9 mouse cellular contexts compared by ENCODE assay signal in genomic region chr5:140292152-140292551, GRCm38 (mm10). TPM values are rescaled to one million over a fixed set of nuclear protein-coding genes. Genes with fewer than 3 reads are reported as not detected.
A peak's percentile ranks its signal among the peaks of the same experiment; 100 is the strongest.
DNase-seq lines count a peak whose midpoint lies in the region; ATAC-seq and TF ChIP-seq lines count a peak whose summit lies in the region.
"Had no signal": no experiment of that assay in that cellular context is flagged by ENCODE, and none has a peak within 500 bp of the region (broad histone marks: within the 10 kb centered on the region; RNA-seq: fewer than 3 reads in every experiment).

No protein-coding gene starts in this region.

- WGBS in heart, embryonic 11.5 days (ENCODE audit: insufficient replicate concordance) = 92% methylated on average over 1 of the region's 1 CpGs
- WGBS in embryonic facial prominence, embryonic 11.5 days = 91% methylated on average over 1 of the region's 1 CpGs
- 83% methylated on average over 1 of the region's 1 CpGs for WGBS in hindbrain, embryonic 10.5 days
- WGBS in midbrain, embryonic 11.5 days = 90% methylated on average over 1 of the region's 1 CpGs
- 97% methylated on average over 1 of the region's 1 CpGs for WGBS in small intestine, adult 2 months

- no peak for TF ChIP-seq POLR2A in small intestine, adult 2 months (IDR thresholded peaks at IDR 0.05; ENCODE audit: low read depth, low read length)

- no peak overlapping the region for H3K4me2 ChIP-seq in heart, embryonic 11.5 days
- H3K4me2 ChIP-seq in embryonic facial prominence, embryonic 11.5 days (ENCODE audit: low read depth, low read length) = no peak overlapping the region
- no peak overlapping the region for H3K4me2 ChIP-seq in midbrain, embryonic 11.5 days

- peak; percentile 58; the same call in 1 of the 2 replicates for TF ChIP-seq CTCF in small intestine, adult 2 months (IDR thresholded peaks at IDR 0.05; ENCODE audit: extremely low read depth, insufficient read length, insufficient replicate concordance, low read depth, low read length)

- ATAC-seq in heart, embryonic 11.5 days (replicated peaks; ENCODE audit: insufficient number of reproducible peaks, low FRiP score, low TSS enrichment) = no peak
- ATAC-seq in embryonic facial prominence, embryonic 11.5 days (replicated peaks; ENCODE audit: insufficient number of reproducible peaks, low FRiP score, low TSS enrichment, low read depth) = no peak
- ATAC-seq in midbrain, embryonic 11.5 days (ENCODE audit: low FRiP score) = no peak

- no peak overlapping the region for H3K4me3 ChIP-seq in heart, embryonic 11.5 days (ENCODE audit: low read depth, low read length)
- H3K4me3 ChIP-seq in embryonic facial prominence, embryonic 11.5 days (ENCODE audit: low read depth, low read length) = no peak overlapping the region
- H3K4me3 ChIP-seq in hindbrain, embryonic 10.5 days = no peak overlapping the region
- H3K4me3 ChIP-seq in midbrain, embryonic 11.5 days (ENCODE audit: low read depth, low read length) = no peak overlapping the region
- H3K4me3 ChIP-seq in small intestine, adult 2 months (ENCODE audit: low read depth, low read length) = no peak overlapping the region
- H3K4me3 ChIP-seq: megakaryocyte, embryonic 14.5 days had no signal

- no peaks in the 10 kb centered on the region for H3K27me3 ChIP-seq in heart, embryonic 11.5 days (ENCODE audit: control insufficient read depth, insufficient read depth, low read length)
- no peaks in the 10 kb centered on the region for H3K27me3 ChIP-seq in embryonic facial prominence, embryonic 11.5 days (ENCODE audit: control insufficient read depth, insufficient read depth, low read length)
- no peaks in the 10 kb centered on the region for H3K27me3 ChIP-seq in hindbrain, embryonic 10.5 days (ENCODE audit: insufficient read depth, poor library complexity, severe bottlenecking)
- no peaks in the 10 kb centered on the region for H3K27me3 ChIP-seq in midbrain, embryonic 11.5 days (ENCODE audit: control insufficient read depth, insufficient read depth, low read length)
- no peaks in the 10 kb centered on the region for H3K27me3 ChIP-seq in small intestine, adult 2 months (ENCODE audit: control insufficient read depth, insufficient read depth, low read length)
- H3K27me3 ChIP-seq: megakaryocyte, embryonic 14.5 days had no signal

- no peak overlapping the region for H3K9ac ChIP-seq in heart, embryonic 11.5 days (ENCODE audit: low read depth, low read length)
- no peak overlapping the region for H3K9ac ChIP-seq in embryonic facial prominence, embryonic 11.5 days (replicated peaks; ENCODE audit: low read length)
- no peak overlapping the region for H3K9ac ChIP-seq in midbrain, embryonic 11.5 days (ENCODE audit: low read length)

- no peaks in the 10 kb centered on the region for H3K9me3 ChIP-seq in heart, embryonic 11.5 days (replicated peaks; ENCODE audit: control insufficient read depth, low read length)
- no peaks in the 10 kb centered on the region for H3K9me3 ChIP-seq in embryonic facial prominence, embryonic 11.5 days (replicated peaks; ENCODE audit: control insufficient read depth, low read length)
- no peaks in the 10 kb centered on the region for H3K9me3 ChIP-seq in hindbrain, embryonic 10.5 days
- no peaks in the 10 kb centered on the region for H3K9me3 ChIP-seq in midbrain, embryonic 11.5 days (ENCODE audit: control insufficient read depth, low read length)

- peak; percentile 45 to 70 for DNase-seq in heart, adult 18-20 months
- peak; percentile 62 for DNase-seq in adrenal gland, postnatal 10 days
- DNase-seq in embryonic facial prominence, embryonic 11.5 days (ENCODE audit: low spot score) = peak; percentile 67
- DNase-seq in hindbrain, embryonic 10.5 days (ENCODE audit: low spot score) = peak; percentile 37
- peak; percentile 30 to 66 for DNase-seq in layer of hippocampus, postnatal 25 days (ENCODE audit: extremely low spot score in 1 of 2, low spot score in 1 of 2)
- DNase-seq in midbrain, embryonic 11.5 days (ENCODE audit: low spot score, missing footprints) = peak; percentile 85

- no peak overlapping the region for H3K27ac ChIP-seq in heart, embryonic 11.5 days (ENCODE audit: low read depth, low read length)
- no peak overlapping the region for H3K27ac ChIP-seq in embryonic facial prominence, embryonic 11.5 days (replicated peaks; ENCODE audit: low read depth, low read length)
- no peak overlapping the region for H3K27ac ChIP-seq in hindbrain, embryonic 10.5 days
- H3K27ac ChIP-seq in midbrain, embryonic 11.5 days (ENCODE audit: low read depth, low read length) = no peak overlapping the region
- no peak overlapping the region for H3K27ac ChIP-seq in small intestine, adult 2 months (ENCODE audit: insufficient read depth, low read depth, low read length)

- peaks cover 23% of the 10 kb centered on the region; the same call in 1 of the 2 replicates for H3K36me3 ChIP-seq in heart, embryonic 11.5 days (ENCODE audit: control insufficient read depth, insufficient read depth, low read length)
- H3K36me3 ChIP-seq in embryonic facial prominence, embryonic 11.5 days (replicated peaks; ENCODE audit: control insufficient read depth, insufficient read depth, low read depth, low read length) = peaks cover 3% of the 10 kb centered on the region
- peaks cover 89% of the 10 kb centered on the region for H3K36me3 ChIP-seq in hindbrain, embryonic 10.5 days
- peaks cover 16% of the 10 kb centered on the region for H3K36me3 ChIP-seq in midbrain, embryonic 11.5 days (ENCODE audit: control insufficient read depth, insufficient read depth, low read length)
- peaks cover 13% of the 10 kb centered on the region for H3K36me3 ChIP-seq in small intestine, adult 2 months (ENCODE audit: control insufficient read depth, insufficient read depth, low read length)

- H3K4me1 ChIP-seq in heart, embryonic 11.5 days (ENCODE audit: control insufficient read depth, insufficient read depth, low read length) = 0 out of 2 replicates have a peak, but pooled peaks cover 7% of the 10 kb centered on the region
- H3K4me1 ChIP-seq in embryonic facial prominence, embryonic 11.5 days (ENCODE audit: control insufficient read depth, insufficient read depth, low read length) = no peaks in the 10 kb centered on the region
- 0 out of 2 replicates have a peak, but pooled peaks cover 7% of the 10 kb centered on the region for H3K4me1 ChIP-seq in hindbrain, embryonic 10.5 days (replicated peaks)
- H3K4me1 ChIP-seq in midbrain, embryonic 11.5 days (ENCODE audit: control insufficient read depth, insufficient read depth, low read length) = no peaks in the 10 kb centered on the region
- H3K4me1 ChIP-seq in small intestine, adult 2 months (ENCODE audit: control insufficient read depth, insufficient read depth, insufficient read length, low read length) = no peaks in the 10 kb centered on the region

RNA-seq across cellular contexts. Expression of gene Mad1l1, which starts 29.2 kb away (rescaled TPM):
- 1 to 10 TPM; 8.4 to 8.5 TPM for total RNA-seq in heart, adult 18-20 months (2021)
- 25.0 and 26.3 TPM in 2 replicates for polyA plus RNA-seq in heart, embryonic 11.5 days (2014; fragmentation: Nextera tagmentation; extraction: Ambion mirVana)
- 10 to 100 TPM; 20.3 to 22.3 TPM for total RNA-seq in adrenal gland, postnatal 10 days (2021)
- 43.7 and 44.2 TPM in 2 replicates for polyA plus RNA-seq in embryonic facial prominence, embryonic 11.5 days (2014; fragmentation: Nextera tagmentation; extraction: Ambion mirVana)
- 56.2 and 60.4 TPM in 2 replicates for polyA plus RNA-seq in hindbrain, embryonic 10.5 days (2016; fragmentation: Nextera tagmentation; extraction: Ambion mirVana)
- total RNA-seq in layer of hippocampus, postnatal 25 days (2021) = 10 to 100 TPM; 17.6 to 18.6 TPM
- polyA plus RNA-seq in midbrain, embryonic 11.5 days (2014; fragmentation: Nextera tagmentation; extraction: Ambion mirVana) = 37.5 and 44.2 TPM in 2 replicates
- 13.2 and 22.9 TPM in 2 replicates for polyA plus RNA-seq in small intestine, adult 2 months (2012; rRNA removed)

RNA-seq across cellular contexts. Expression of gene Nudt1, which starts 29.3 kb away (rescaled TPM):
- total RNA-seq in heart, adult 18-20 months (2021) = 10 to 100 TPM; 10.1 to 13.0 TPM
- 27.4 and 35.0 TPM in 2 replicates for polyA plus RNA-seq in heart, embryonic 11.5 days (2014; fragmentation: Nextera tagmentation; extraction: Ambion mirVana)
- total RNA-seq in adrenal gland, postnatal 10 days (2021) = 10 to 100 TPM; 19.8 to 26.8 TPM
- 44.8 and 54.7 TPM in 2 replicates for polyA plus RNA-seq in embryonic facial prominence, embryonic 11.5 days (2014; fragmentation: Nextera tagmentation; extraction: Ambion mirVana)
- polyA plus RNA-seq in hindbrain, embryonic 10.5 days (2016; fragmentation: Nextera tagmentation; extraction: Ambion mirVana) = 53.8 and 54.6 TPM in 2 replicates
- total RNA-seq in layer of hippocampus, postnatal 25 days (2021) = 1 to 10 TPM; 3.7 to 6.5 TPM
- 41.2 and 48.5 TPM in 2 replicates for polyA plus RNA-seq in midbrain, embryonic 11.5 days (2014; fragmentation: Nextera tagmentation; extraction: Ambion mirVana)
- 5.6 and 11.0 TPM in 2 replicates for polyA plus RNA-seq in small intestine, adult 2 months (2012; rRNA removed)

RNA-seq across cellular contexts. Expression of gene Mrm2, which starts 39.5 kb away (rescaled TPM):
- 10 to 100 TPM; 13.7 to 14.4 TPM for total RNA-seq in heart, adult 18-20 months (2021)
- 17.1 and 17.4 TPM in 2 replicates for polyA plus RNA-seq in heart, embryonic 11.5 days (2014; fragmentation: Nextera tagmentation; extraction: Ambion mirVana)
- 10 to 100 TPM; 12.0 to 13.9 TPM for total RNA-seq in adrenal gland, postnatal 10 days (2021)
- polyA plus RNA-seq in embryonic facial prominence, embryonic 11.5 days (2014; fragmentation: Nextera tagmentation; extraction: Ambion mirVana) = 21.6 and 23.4 TPM in 2 replicates
- polyA plus RNA-seq in hindbrain, embryonic 10.5 days (2016; fragmentation: Nextera tagmentation; extraction: Ambion mirVana) = 21.5 and 21.7 TPM in 2 replicates
- total RNA-seq in layer of hippocampus, postnatal 25 days (2021) = 1 to 10 TPM; 8.5 to 9.8 TPM
- 21.4 and 22.4 TPM in 2 replicates for polyA plus RNA-seq in midbrain, embryonic 11.5 days (2014; fragmentation: Nextera tagmentation; extraction: Ambion mirVana)
- polyA plus RNA-seq in small intestine, adult 2 months (2012; rRNA removed) = 3.2 and 4.3 TPM in 2 replicates
